In the genomic region with DNA sequence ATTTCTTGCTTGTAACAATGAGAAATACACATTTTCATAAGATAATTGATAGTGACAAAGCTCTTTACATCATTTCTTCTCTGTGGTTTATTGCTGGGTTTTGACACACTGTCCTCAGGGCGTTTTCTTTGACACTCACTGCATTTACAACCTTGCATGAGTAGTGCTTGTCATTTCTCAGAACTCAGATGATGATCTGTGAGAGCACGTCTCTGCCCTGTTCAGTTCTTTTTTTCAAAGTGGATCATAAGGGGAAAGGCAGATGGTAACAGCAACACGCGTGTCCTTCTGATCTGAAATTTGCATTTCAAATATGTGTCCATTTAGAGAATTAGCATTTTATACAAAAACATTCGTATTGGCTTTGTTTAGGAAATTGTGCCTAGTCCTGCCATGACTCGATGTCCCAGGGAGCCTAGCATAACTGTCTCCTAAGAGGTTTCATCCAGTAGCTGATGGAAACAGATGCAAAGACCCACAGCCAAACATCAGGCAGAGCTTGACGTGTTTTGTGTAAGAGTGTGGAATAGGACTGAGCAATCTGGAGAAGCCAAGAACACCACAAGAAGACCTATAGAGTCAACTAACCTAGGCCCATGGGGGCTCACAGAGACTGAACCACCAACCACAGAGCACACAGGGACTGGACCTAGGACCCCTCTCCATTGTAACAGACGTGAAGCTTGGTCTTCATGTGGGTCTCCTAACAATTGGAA, we compare ENCODE assay signal across 28 mouse cellular contexts.
DNase-seq lines count a peak whose midpoint lies in the region; ATAC-seq lines count a peak whose summit lies in the region.
"Had no signal": no experiment of that assay in that cellular context is flagged by ENCODE, and none has a peak within 500 bp of the region (broad histone marks: within the 10 kb centered on the region; RNA-seq: fewer than 3 reads in every experiment).

No protein-coding gene starts in this region.

- no peak overlapping the region for H3K4me2 ChIP-seq in forebrain, embryonic 14.5 days (ENCODE audit: low read length)
- H3K4me2 ChIP-seq in forebrain, embryonic 11.5 days (ENCODE audit: low read depth, low read length, severe bottlenecking) = no peak overlapping the region
- H3K4me2 ChIP-seq in midbrain, embryonic 13.5 days (replicated peaks) = no peak overlapping the region
- H3K4me2 ChIP-seq in forebrain, embryonic 16.5 days (ENCODE audit: low read length) = no peak overlapping the region
- no peak overlapping the region for H3K4me2 ChIP-seq in midbrain, embryonic 16.5 days (ENCODE audit: low read length)
- H3K4me2 ChIP-seq: embryonic facial prominence, embryonic 13.5 days; heart, embryonic 11.5 days; neural tube, embryonic 15.5 days had no signal

- no peaks in the 10 kb centered on the region for H3K9me3 ChIP-seq in forebrain, embryonic 14.5 days (replicated peaks; ENCODE audit: control insufficient read depth, low read length)
- no peaks in the 10 kb centered on the region for H3K9me3 ChIP-seq in forebrain, embryonic 11.5 days (ENCODE audit: control insufficient read depth, low read length)
- H3K9me3 ChIP-seq in midbrain, embryonic 13.5 days = no peaks in the 10 kb centered on the region
- H3K9me3 ChIP-seq in midbrain, embryonic 10.5 days (replicated peaks) = no peaks in the 10 kb centered on the region
- no peaks in the 10 kb centered on the region for H3K9me3 ChIP-seq in forebrain, embryonic 16.5 days (ENCODE audit: control insufficient read depth, low read length)
- no peaks in the 10 kb centered on the region for H3K9me3 ChIP-seq in midbrain, embryonic 16.5 days (replicated peaks; ENCODE audit: control insufficient read depth, low read length, poor library complexity, severe bottlenecking)
- H3K9me3 ChIP-seq: embryonic facial prominence, embryonic 13.5 days; G1E; neural tube, embryonic 15.5 days had no signal

- H3K27ac ChIP-seq in forebrain, embryonic 14.5 days (ENCODE audit: low read depth, low read length) = no peak overlapping the region
- no peak overlapping the region for H3K27ac ChIP-seq in forebrain, embryonic 11.5 days (ENCODE audit: low read depth, low read length)
- no peak overlapping the region for H3K27ac ChIP-seq in midbrain, embryonic 13.5 days
- no peak overlapping the region for H3K27ac ChIP-seq in midbrain, embryonic 10.5 days (replicated peaks)
- no peak overlapping the region for H3K27ac ChIP-seq in forebrain, embryonic 16.5 days (ENCODE audit: low read length)
- no peak overlapping the region for H3K27ac ChIP-seq in midbrain, embryonic 16.5 days (ENCODE audit: low read length)
- H3K27ac ChIP-seq: embryonic facial prominence, embryonic 13.5 days; liver, embryonic 14.5 days; macrophage; neural tube, embryonic 15.5 days had no signal

- 74% methylated on average over 8 of the region's 8 CpGs for WGBS in forebrain, embryonic 14.5 days
- 83% methylated on average over 8 of the region's 8 CpGs for WGBS in forebrain, embryonic 11.5 days
- WGBS in midbrain, embryonic 13.5 days = 64% methylated on average over 8 of the region's 8 CpGs
- 88% methylated on average over 8 of the region's 8 CpGs for WGBS in midbrain, embryonic 10.5 days
- 65% methylated on average over 8 of the region's 8 CpGs for WGBS in forebrain, embryonic 16.5 days
- 52% methylated on average over 8 of the region's 8 CpGs for WGBS in midbrain, embryonic 16.5 days

- no peaks in the 10 kb centered on the region for H3K27me3 ChIP-seq in forebrain, embryonic 14.5 days (replicated peaks; ENCODE audit: control insufficient read depth, insufficient read depth, low read length)
- no peaks in the 10 kb centered on the region for H3K27me3 ChIP-seq in forebrain, embryonic 11.5 days (ENCODE audit: control insufficient read depth, insufficient read depth, low read length)
- no peaks in the 10 kb centered on the region for H3K27me3 ChIP-seq in midbrain, embryonic 13.5 days
- H3K27me3 ChIP-seq in midbrain, embryonic 10.5 days (ENCODE audit: low read depth, poor library complexity, severe bottlenecking) = no peaks in the 10 kb centered on the region
- H3K27me3 ChIP-seq in forebrain, embryonic 16.5 days (replicated peaks; ENCODE audit: control insufficient read depth, insufficient read depth, low read length) = no peaks in the 10 kb centered on the region
- H3K27me3 ChIP-seq in midbrain, embryonic 16.5 days (ENCODE audit: control insufficient read depth, insufficient read depth, low read depth, low read length) = no peaks in the 10 kb centered on the region
- H3K27me3 ChIP-seq: embryonic facial prominence, embryonic 13.5 days; neural tube, embryonic 15.5 days had no signal

- H3K4me3 ChIP-seq in forebrain, embryonic 14.5 days (ENCODE audit: low read depth, low read length) = no peak overlapping the region
- H3K4me3 ChIP-seq in forebrain, embryonic 11.5 days (ENCODE audit: low read depth, low read length) = no peak overlapping the region
- H3K4me3 ChIP-seq in midbrain, embryonic 13.5 days (replicated peaks) = no peak overlapping the region
- H3K4me3 ChIP-seq in midbrain, embryonic 10.5 days = no peak overlapping the region
- no peak overlapping the region for H3K4me3 ChIP-seq in forebrain, embryonic 16.5 days (replicated peaks; ENCODE audit: low read length)
- H3K4me3 ChIP-seq in midbrain, embryonic 16.5 days (ENCODE audit: low read depth, low read length) = no peak overlapping the region
- H3K4me3 ChIP-seq: embryonic facial prominence, embryonic 13.5 days; neural tube, embryonic 15.5 days had no signal

- 0 out of 2 replicates have a peak, but pooled peaks have one; percentile 32 for ATAC-seq in forebrain, embryonic 14.5 days
- ATAC-seq in forebrain, embryonic 11.5 days (replicated peaks; ENCODE audit: low FRiP score) = no peak
- ATAC-seq in midbrain, embryonic 13.5 days = peak; percentile 74
- peak; percentile 45; the same call in 1 of the 2 replicates for ATAC-seq in forebrain, embryonic 16.5 days
- ATAC-seq in midbrain, embryonic 16.5 days = peak; percentile 50; the same call in 1 of the 2 replicates
- ATAC-seq: intestine, postnatal 0 days had no signal

- H3K4me1 ChIP-seq in forebrain, embryonic 14.5 days (ENCODE audit: control insufficient read depth, insufficient read depth, low read length) = no peaks in the 10 kb centered on the region
- no peaks in the 10 kb centered on the region for H3K4me1 ChIP-seq in forebrain, embryonic 11.5 days (replicated peaks; ENCODE audit: control insufficient read depth, insufficient read depth, low read length)
- H3K4me1 ChIP-seq in midbrain, embryonic 13.5 days (replicated peaks) = peaks cover 6% of the 10 kb centered on the region; the same call in 1 of the 2 replicates
- 0 out of 2 replicates have a peak, but pooled peaks cover 3% of the 10 kb centered on the region for H3K4me1 ChIP-seq in midbrain, embryonic 10.5 days
- H3K4me1 ChIP-seq in forebrain, embryonic 16.5 days (replicated peaks; ENCODE audit: control insufficient read depth, insufficient read depth, low read length) = peaks cover 7% of the 10 kb centered on the region; the same call in 1 of the 2 replicates
- H3K4me1 ChIP-seq in midbrain, embryonic 16.5 days (ENCODE audit: control insufficient read depth, insufficient read depth, low read length) = 0 out of 2 replicates have a peak, but pooled peaks cover 3% of the 10 kb centered on the region
- H3K4me1 ChIP-seq: embryonic facial prominence, embryonic 13.5 days; neural tube, embryonic 15.5 days had no signal

- H3K36me3 ChIP-seq in forebrain, embryonic 14.5 days (ENCODE audit: control insufficient read depth, insufficient read depth, low read length) = no peaks in the 10 kb centered on the region
- no peaks in the 10 kb centered on the region for H3K36me3 ChIP-seq in forebrain, embryonic 11.5 days (ENCODE audit: control insufficient read depth, insufficient read depth, low read length)
- no peaks in the 10 kb centered on the region for H3K36me3 ChIP-seq in midbrain, embryonic 13.5 days
- no peaks in the 10 kb centered on the region for H3K36me3 ChIP-seq in midbrain, embryonic 10.5 days
- no peaks in the 10 kb centered on the region for H3K36me3 ChIP-seq in forebrain, embryonic 16.5 days (ENCODE audit: control insufficient read depth, insufficient read depth)
- H3K36me3 ChIP-seq in midbrain, embryonic 16.5 days (ENCODE audit: control insufficient read depth, insufficient read depth, low read length) = no peaks in the 10 kb centered on the region
- H3K36me3 ChIP-seq: embryonic facial prominence, embryonic 13.5 days; G1E; neural tube, embryonic 15.5 days had no signal

- peak; percentile 8 for DNase-seq in forebrain, embryonic 14.5 days (ENCODE audit: low spot score)
- no peak for DNase-seq in forebrain, embryonic 11.5 days (ENCODE audit: low spot score)
- DNase-seq in midbrain, embryonic 10.5 days (ENCODE audit: low spot score) = no peak
- no peak for DNase-seq in gastrocnemius, adult 18-20 months (ENCODE audit: low spot score)
- DNase-seq: adrenal gland, postnatal 10 days; cerebellum, adult 11 months; cerebellum, adult 9-10 months; gastrocnemius, postnatal 14 days; heart, postnatal 36 days; kidney, adult 9 months; kidney, postnatal 10 days; layer of hippocampus, adult 9-11 months; liver; lung, adult 2 months; lung, postnatal 10 days; right cerebral cortex, adult 18-20 months; spleen, adult 18-20 months; thymus, postnatal 14 days had no signal

- H3K9ac ChIP-seq in forebrain, embryonic 14.5 days (ENCODE audit: low read length) = no peak overlapping the region
- no peak overlapping the region for H3K9ac ChIP-seq in forebrain, embryonic 11.5 days (ENCODE audit: low read length)
- no peak overlapping the region for H3K9ac ChIP-seq in midbrain, embryonic 13.5 days (replicated peaks)
- H3K9ac ChIP-seq in forebrain, embryonic 16.5 days (replicated peaks; ENCODE audit: low read depth, low read length) = no peak overlapping the region
- no peak overlapping the region for H3K9ac ChIP-seq in midbrain, embryonic 16.5 days (ENCODE audit: low read depth, low read length)
- H3K9ac ChIP-seq: embryonic facial prominence, embryonic 13.5 days; liver, embryonic 14.5 days; neural tube, embryonic 15.5 days had no signal
